Mouse (Mus musculus): ENCODE data around the gene Lpar5.
A peak's percentile ranks its signal among the peaks of the same experiment; 100 is the strongest.

- TF ChIP-seq CTCF (IDR thresholded peaks at IDR 0.05; ENCODE audit: low read depth) (peak; percentile 68), EP300 (optimal IDR thresholded peaks at IDR 0.05) (no peak)
These were observed 43.2 kb downstream of the Lpar5 start for GRCm38 (mm10) chr6:125110927-125111326.

Measured in stomach, postnatal 0 days (tissue).